Mouse (Mus musculus) layer of hippocampus, adult 18-20 months (tissue): ENCODE data around the gene Ggta1. TPM values are rescaled to one million over a fixed set of nuclear protein-coding genes. Genes with fewer than 3 reads are reported as not detected.
"Not testable (repeated sequence)": the region's sequence is repeated elsewhere in the genome, so short reads cannot be mapped to it uniquely, and the experiment has no call there.

Source experiments
- DNase-seq, 2 experiments: peaks; one replicate each; pipeline ENCODE4 v3.0.0; 2022; ENCODE audit warnings: low spot score in 2 of 2
- total RNA-seq, 2 experiments: library from RNA; stranded (reverse); gene quantifications; 2 replicates each; pipeline ENCODE4 v1.2.3; 2021

Ggta1 gene
- total RNA-seq, 2 experiments from 2014 or later = 2.6 to 4.3 TPM

- no peak for DNase-seq
Observed at GRCm38 (mm10) chr2:35461131-35461947, 1.7 kb downstream of the Ggta1 start.

GRCm38 (mm10) chr2:35460378-35460880 lies 2.6 kb downstream of the Ggta1 start:
- no peak for DNase-seq

DNA sequence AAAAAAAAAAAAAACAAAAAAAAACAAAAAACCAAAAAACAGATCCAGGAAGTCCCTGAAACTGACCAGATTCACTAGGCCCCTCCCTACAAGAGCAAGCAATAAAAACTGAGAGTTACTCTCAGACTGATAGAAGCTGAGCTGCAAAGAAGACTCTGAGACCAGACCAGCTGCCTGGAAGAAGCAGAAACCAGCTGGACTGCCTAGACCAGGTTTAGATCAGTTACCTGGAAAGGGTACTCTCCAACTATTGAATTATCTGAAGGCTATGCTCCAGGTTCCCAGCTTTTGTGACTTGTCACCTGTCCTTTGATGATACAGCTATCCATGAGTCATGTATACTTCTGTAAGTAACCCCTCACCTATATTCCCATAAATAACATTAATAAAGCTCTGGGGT lies 3.7 kb downstream of the Ggta1 start:
- DNase-seq = no peak

GRCm38 (mm10) chr2:35458421-35458820 lies 4.6 kb downstream of the Ggta1 start:
- no peak for DNase-seq

DNA sequence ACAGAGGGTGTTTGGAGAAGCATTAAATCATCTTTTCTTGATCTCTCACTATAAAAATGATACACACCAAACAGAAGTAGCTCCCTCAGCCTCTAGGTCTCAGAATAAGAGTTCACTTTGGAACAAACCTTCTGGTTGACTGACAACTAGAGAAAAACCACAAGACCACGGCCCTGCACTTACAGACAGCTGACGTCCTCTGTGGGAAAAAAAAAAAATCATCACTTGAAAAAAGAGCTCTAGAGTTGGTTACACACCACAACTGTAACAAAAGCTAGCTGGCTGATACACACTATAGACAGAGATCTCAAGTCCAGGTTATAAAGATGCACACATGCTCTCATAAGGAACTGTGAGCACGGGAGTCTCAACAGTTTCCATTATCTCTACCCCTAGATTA lies 9.3 kb downstream of the Ggta1 start:
- no peak for DNase-seq

GRCm38 (mm10) chr2:35452695-35453094 lies 10.3 kb downstream of the Ggta1 start:
- DNase-seq = not testable (repeated sequence)

- no peak for DNase-seq
Observed at GRCm38 (mm10) chr2:35451484-35452050, 11.5 kb downstream of the Ggta1 start.

- no peak for DNase-seq
Observed at GRCm38 (mm10) chr2:35450856-35451255, 12.2 kb downstream of the Ggta1 start.

DNA sequence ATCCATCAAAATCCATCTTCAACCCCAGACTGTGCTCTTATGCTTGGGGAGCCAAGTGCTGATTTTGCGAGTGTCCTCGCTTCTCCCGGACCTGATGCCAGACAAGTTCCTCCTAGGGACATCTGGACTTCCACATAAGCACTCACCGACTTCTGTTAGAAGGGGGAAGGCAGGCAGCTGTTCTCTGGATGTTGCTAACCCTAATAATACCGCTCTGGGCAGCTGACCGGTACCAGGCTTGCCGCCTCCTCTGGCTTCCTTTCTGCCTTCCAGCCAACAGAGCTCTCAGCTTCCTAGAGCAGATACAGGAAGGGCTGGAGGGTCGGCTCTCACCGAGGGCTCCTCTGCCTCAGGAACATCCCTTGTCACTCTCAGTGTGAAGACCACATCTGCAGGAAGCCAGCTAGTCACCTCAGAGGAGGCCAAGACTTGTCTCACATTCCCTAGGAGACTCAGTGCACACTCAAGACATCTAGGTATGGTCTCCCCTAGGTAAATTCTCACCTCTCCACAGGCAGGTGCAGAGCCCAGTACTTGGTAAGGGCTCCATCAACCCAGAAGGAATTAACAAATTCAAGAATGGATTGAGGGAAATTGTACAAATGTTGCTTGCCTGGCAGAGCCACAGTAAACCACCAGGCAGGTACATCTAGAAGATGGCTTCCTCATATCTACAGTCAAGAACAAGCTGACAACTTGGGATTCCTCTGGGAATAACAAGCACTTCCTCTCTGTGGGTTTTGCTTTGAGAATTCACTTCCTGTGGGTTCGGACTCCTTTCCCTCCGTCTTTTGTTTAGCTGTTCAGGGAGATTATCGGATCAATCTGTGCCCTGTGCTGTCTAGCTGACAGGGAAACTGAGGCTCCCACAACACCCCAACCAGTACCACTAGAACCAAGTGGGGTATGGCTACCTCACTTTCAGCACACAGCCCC lies 13.1 kb downstream of the Ggta1 start:
- no peak for DNase-seq

DNA sequence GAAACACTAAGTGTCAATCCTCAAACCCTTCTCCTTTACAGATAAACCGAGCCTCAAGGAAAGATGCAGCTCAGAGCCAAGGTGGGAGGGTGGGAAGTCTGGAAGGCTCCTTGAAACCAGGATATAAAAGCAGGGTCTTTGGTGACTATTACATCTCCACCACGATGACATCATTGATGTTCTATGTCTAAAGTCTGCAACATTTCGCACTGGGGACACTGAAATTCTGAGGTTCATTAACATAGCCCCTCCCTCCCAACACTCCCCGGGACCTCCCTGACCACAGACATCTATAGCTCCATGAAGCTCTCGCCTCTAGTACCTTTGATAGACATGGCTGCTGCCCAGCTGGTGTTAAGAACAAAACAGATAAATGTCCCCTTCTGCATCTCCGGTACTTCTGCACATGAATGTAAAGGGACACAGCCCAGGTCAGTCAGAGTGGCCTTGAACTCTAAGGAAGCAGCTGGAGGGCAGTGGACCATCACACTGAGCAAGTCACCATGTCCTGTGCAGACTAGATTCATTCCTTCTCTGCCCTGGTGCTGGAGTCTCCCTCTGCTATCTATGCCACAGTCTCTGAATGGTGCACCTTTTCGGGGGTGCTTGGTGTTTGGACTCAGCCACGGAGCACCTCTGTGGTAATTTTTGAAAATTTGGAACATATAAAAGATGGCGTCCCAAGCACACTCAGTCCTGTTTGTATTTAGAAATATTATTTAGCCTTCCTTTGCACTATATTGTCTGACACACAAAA lies 13.9 kb downstream of the Ggta1 start:
- no peak for DNase-seq

GRCm38 (mm10) chr2:35448215-35448913 lies 14.7 kb downstream of the Ggta1 start:
- no peak for DNase-seq

DNA sequence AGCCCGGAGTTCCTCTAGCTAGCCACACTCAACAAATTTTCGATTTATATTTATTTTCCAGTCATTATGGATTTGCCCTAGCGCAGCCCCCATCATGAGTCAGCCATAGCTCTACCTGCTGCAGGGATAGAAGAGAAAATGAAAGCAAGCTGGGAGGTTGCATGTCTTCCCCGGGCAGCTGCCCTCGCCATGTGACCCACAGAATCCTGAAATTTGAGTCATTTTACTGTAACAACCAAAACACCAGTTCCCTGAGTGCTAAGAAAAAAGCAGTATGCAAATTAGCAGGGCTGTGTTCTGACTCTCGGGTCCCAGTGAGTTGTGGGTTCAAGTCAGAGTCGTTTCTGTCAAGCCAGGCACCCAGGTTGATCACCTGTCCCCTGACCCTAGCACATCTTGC lies 15.6 kb downstream of the Ggta1 start:
- DNase-seq = no peak

- no peak for DNase-seq
Observed at GRCm38 (mm10) chr2:35446798-35447197, 16.2 kb downstream of the Ggta1 start.

- no peak for DNase-seq
Observed at GRCm38 (mm10) chr2:35446300-35446699, 16.7 kb downstream of the Ggta1 start.

DNA sequence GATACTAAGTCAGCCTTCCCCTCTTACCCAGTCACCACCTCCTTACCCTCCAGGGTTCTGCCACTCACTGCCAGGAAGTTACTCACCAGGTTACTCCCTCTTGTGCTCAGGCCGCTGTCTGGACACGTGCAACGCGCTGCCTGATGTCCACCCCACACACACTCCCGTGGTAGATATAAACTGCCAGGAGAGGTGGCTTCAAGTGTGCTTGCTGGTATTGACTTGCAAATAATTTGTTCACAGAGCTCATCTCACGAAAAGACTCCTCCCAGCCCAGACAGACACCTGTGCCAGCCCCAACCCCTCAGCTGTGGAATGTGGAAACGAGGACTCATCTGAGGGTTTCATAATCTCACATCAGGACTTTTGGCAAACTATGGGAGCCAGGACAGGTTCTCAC lies 17.4 kb downstream of the Ggta1 start:
- no peak for DNase-seq

DNA sequence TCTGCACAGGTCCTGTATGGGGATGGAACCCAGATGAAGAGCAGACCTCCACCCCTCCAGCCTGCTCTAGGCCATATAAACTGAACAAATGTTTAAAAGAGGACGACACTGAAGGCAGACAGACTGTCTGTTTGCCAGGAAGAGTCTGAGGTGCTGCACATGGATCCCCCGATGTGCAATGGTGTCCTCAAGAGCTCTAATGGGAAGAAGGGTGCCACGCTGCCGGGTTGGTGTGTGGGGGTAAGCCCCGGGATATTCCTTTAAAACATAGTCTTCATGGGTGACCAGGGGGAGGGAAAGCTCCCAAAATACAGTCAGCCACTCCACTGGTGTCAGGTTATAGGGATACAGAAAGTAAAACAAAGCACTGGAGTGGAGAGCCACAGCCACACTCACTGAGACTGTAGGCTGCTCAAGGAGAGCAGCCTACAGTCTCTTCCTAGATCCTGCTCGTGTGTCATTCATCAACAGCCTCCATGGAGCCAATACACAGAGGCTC lies 18.2 kb downstream of the Ggta1 start:
- no peak for DNase-seq

DNA sequence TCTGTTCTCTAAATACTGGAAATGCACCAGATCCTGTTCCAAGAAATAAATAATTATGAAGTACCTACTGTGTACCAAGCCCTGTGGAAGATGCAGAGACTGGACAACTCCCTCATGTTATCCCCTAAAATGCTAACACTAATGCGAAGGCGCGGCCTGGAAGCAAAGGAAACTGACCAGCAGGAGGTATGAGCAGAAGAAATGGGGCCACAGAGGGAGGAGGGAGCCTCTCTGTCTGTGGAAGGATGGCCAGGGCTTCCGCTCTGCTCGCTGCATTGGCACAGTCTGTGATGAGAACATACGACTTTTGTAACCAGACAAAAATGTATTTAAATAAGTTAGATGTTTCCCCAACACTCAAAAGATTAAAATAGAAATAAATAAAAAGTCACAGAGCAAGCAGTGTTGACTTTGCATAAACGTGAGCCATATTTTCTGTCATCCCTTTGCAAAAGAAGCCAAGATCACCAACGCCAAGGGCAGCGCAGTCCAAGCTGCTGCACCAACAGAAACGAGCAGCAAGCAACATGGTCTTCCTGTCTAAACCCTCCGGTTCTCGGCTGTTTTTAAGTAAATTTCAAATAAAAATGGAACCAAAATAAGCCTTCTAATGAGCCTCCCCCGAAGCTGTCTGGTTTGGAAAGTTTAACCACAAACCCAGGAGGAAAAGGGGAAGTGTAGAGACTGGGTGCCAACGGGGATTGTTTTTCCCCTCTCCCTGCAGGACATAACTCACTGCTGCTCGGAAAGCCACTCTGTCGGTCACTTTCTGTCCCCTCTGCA lies 18.9 kb downstream of the Ggta1 start:
- DNase-seq = no peak

- no peak for DNase-seq
Observed at GRCm38 (mm10) chr2:35443325-35443724, 19.7 kb downstream of the Ggta1 start.

GRCm38 (mm10) chr2:35442079-35442478 lies 21.0 kb downstream of the Ggta1 start:
- no peak for DNase-seq
